Mouse (Mus musculus) lung, postnatal 0 days (tissue): ENCODE measurements around the gene Frmpd4.

Source experiments
- CTCF ChIP-seq: IDR thresholded peaks from 2 replicates; pipeline ENCODE4 v1.5.1; 2016; ENCODE audit warnings: antibody characterized with exemption, mild to moderate bottlenecking
- EP300 ChIP-seq: IDR thresholded peaks from 2 replicates; pipeline ENCODE4 v1.6.1; 2016; ENCODE audit warnings: antibody characterized with exemption, mild to moderate bottlenecking, control low read depth

DNA sequence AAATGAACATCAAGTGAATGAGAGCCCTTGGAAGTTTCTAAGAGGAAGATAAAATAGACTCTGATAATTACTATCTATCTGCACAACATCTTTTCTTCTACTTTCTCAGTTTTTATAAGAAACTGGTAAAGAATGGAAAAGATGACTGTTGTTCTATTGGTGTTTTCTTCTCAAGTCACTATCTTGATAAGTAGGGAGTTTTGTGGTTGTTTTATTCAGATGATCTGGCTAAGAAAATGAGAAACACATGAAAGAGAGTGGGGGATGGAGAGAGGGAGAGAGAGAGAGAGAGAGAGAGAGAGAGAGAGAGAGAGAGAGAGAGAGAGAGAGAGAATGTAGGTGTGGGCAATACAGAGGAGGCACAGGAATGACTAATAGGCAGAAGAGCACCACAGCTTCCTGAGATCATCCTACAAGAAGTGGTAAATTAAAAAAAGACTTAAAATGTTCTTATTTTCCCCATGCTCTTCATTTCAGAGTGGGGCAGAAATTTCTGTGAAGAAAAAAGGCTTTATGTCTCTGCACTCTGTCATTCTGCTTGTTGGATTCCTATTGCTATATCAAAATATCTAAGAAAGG lies 979.3 kb downstream of the Frmpd4 start:
- TF ChIP-seq CTCF (no peak), EP300 (no peak)
